Mouse (Mus musculus) subcutaneous adipose tissue, adult 2 months (tissue): ENCODE results near the gene Olfr1126. TPM values are rescaled to one million over a fixed set of nuclear protein-coding genes. Genes with fewer than 3 reads are reported as not detected.

ENCODE experiments used
- polyA plus RNA-seq: library from polyadenylated mRNA; depleted of rRNA; stranded (reverse); fragments of >200 nt; gene quantifications from 2 replicates; pipeline ENCODE4 v1.2.3, GENCODE M21; 2012; ENCODE audit warnings: low replicate concordance; rRNA removed

Gene Olfr1126
- not detected in 2 replicates for polyA plus RNA-seq

DNA sequence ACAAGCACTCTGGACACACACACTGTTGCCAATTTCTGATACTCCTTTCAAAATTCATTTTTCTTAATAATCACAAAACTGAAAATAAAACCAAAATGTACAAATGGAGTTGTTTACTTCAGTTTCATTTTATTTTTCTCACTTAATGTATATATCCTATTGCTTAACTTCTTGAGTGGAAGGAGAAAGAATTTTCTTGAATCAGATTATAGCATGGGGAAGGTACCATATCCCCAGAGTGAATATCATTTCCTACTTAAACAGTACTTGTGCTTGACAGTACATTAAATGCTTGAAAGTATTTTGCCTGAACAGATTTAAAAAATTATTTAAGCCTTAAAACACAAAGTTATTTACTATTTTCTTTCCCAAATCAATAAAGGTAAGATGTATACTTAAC lies at the start of gene Olfr1126:
TSS of gene Olfr1126 (plus strand) at position 301 of the 400 bp plus-strand sequence.

DNA sequence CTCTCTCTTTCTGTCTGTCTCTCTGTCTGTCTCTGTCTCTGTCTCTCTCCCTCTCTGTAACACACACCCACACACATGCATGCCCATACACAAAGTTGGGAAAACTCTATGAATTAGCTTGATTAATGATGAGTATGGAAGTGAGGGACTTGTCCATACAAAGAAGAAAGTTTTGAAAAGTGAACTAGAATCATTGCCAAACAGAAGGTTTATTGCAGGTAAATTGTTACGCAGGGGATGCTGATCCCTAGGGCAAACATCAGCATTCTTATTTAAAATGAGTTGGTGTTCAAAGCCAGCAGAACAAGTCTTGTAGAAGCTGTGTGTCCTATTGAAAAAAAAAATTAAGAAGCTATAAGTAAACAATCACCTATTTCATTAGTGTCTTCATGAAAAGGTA lies 37.4 kb upstream of the Olfr1126 start, which contains the start of gene Olfr1123:
TSS of gene Olfr1123 (plus strand) at position 301 of the 400 bp plus-strand sequence.

DNA sequence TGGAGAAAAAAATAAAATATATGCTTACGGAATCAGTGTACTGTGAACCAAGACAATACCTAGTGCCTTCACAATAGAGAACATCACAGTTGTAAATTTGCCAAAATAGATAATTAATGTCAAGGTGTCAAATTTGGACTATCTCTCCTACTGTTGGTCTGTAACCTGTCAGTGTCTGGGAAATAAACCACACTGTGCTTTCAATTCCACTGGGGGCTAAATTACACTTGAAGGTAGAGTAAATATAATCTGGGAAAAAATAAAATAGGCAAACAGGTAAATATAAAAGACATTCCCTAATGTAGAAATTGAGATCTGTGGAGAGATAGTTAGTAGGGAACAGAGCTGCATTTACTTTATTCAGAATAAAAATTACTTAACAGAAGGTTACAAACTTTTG lies 23.8 kb upstream of the Olfr1126 start, which contains the start of gene Olfr1124:
TSS of gene Olfr1124 (plus strand) at position 301 of the 400 bp plus-strand sequence.

DNA sequence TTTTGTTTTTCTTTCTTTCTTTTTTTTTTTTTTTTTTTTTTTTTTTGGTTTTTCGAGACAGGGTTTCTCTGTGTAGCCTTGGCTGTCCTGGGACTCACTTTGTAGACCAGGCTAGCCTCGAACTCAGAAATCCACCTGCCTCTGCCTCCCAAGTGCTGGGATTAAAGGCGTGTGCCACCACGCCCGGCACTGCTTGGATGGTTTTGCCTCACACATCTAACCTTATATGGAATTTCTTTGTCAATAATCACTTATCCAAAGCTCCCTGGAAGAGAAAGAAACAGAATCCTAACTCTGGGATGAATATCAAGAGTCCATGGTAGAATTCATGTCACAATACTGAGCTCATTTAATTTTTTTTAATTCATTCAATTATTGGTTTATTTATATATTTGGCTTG lies 43.2 kb downstream of the Olfr1126 start, which contains the start of gene Pramel7:
TSS of gene Pramel7 (minus strand) at position 101 of the 400 bp plus-strand sequence.

DNA sequence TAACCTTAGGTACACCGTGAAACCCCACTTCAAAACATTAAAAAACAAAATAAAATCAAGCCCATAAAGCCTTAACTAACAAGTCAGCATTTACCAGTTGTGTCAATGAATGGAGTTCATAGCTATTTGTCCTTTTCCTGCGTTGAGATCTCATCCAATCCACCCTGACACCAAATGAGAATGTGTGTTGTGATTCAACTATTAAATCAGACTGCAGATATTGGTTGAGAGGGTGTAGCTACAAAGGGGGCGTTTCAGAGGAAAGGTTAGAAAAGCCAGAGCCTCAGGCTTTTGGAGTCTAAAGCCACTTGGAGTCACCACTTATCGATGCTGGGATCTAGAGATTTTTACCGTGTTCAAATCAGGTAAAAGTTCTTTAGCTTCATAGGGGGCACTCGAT lies 52.5 kb downstream of the Olfr1126 start, which contains the start of gene Pramel6:
TSS of gene Pramel6 (plus strand) at position 301 of the 400 bp plus-strand sequence.

Other genes starting within 250 kb of the Olfr1126 start
- gene Olfr1113, start 245.0 kb upstream of the Olfr1126 start, polyA plus RNA-seq, result not detected in 2 replicates
- not detected in 2 replicates for gene Olfr1115, start 205.9 kb upstream of the Olfr1126 start, polyA plus RNA-seq
- gene Olfr1116, start 186.4 kb upstream of the Olfr1126 start, polyA plus RNA-seq, result not detected in 2 replicates
- gene Olfr1118, start 146.4 kb upstream of the Olfr1126 start, polyA plus RNA-seq, result not detected in 2 replicates
- gene Olfr1120, start 99.1 kb upstream of the Olfr1126 start, polyA plus RNA-seq, result not detected in 2 replicates
- not detected in 2 replicates for gene Olfr1121, start 84.1 kb upstream of the Olfr1126 start, polyA plus RNA-seq
- not detected in 2 replicates for gene Olfr1122, start 68.1 kb upstream of the Olfr1126 start, polyA plus RNA-seq
- gene Olfr1123, start 37.3 kb upstream of the Olfr1126 start, polyA plus RNA-seq, result not detected in 2 replicates
- not detected in 2 replicates for gene Olfr1124, start 23.7 kb upstream of the Olfr1126 start, polyA plus RNA-seq
- gene Pramel7, start 43.1 kb downstream of the Olfr1126 start, polyA plus RNA-seq, result not detected in 2 replicates
- not detected in 2 replicates for gene Pramel6, start 52.6 kb downstream of the Olfr1126 start, polyA plus RNA-seq
- not detected in 2 replicates for gene Olfr153, start 77.8 kb downstream of the Olfr1126 start, polyA plus RNA-seq
- not detected in 2 replicates for gene Olfr1128, start 91.6 kb downstream of the Olfr1126 start, polyA plus RNA-seq
- not detected in 2 replicates for gene Olfr1129, start 119.9 kb downstream of the Olfr1126 start, polyA plus RNA-seq
- not detected in 2 replicates for gene Olfr1130, start 152.2 kb downstream of the Olfr1126 start, polyA plus RNA-seq
- gene Olfr1131, start 173.1 kb downstream of the Olfr1126 start, polyA plus RNA-seq, result not detected in 2 replicates
- not detected in 2 replicates for gene Olfr1132, start 183.6 kb downstream of the Olfr1126 start, polyA plus RNA-seq
- not detected in 2 replicates for gene Olfr1133, start 193.4 kb downstream of the Olfr1126 start, polyA plus RNA-seq
- not detected in 2 replicates for gene Olfr1134, start 204.5 kb downstream of the Olfr1126 start, polyA plus RNA-seq
- gene Olfr1135, start 219.7 kb downstream of the Olfr1126 start, polyA plus RNA-seq, result not detected in 2 replicates
- not detected in 2 replicates for gene Olfr1136, start 240.0 kb downstream of the Olfr1126 start, polyA plus RNA-seq